ENCODE assay signal across 8 mouse cellular contexts in genomic region chr8:70501820-70502529, GRCm38 (mm10). TPM values are rescaled to one million over a fixed set of nuclear protein-coding genes. Genes with fewer than 3 reads are reported as not detected.
A peak's percentile ranks its signal among the peaks of the same experiment; 100 is the strongest.
DNase-seq lines count a peak whose midpoint lies in the region; ATAC-seq and TF ChIP-seq lines count a peak whose summit lies in the region.

No protein-coding gene starts in this region.

- H3K9me3 ChIP-seq in midbrain, postnatal 0 days (ENCODE audit: low read length): no peaks in the 10 kb centered on the region
- no peaks in the 10 kb centered on the region for H3K9me3 ChIP-seq in midbrain, embryonic 16.5 days (replicated peaks; ENCODE audit: control insufficient read depth, low read length, poor library complexity, severe bottlenecking)
- no peaks in the 10 kb centered on the region for H3K9me3 ChIP-seq in hindbrain, embryonic 15.5 days
- H3K9me3 ChIP-seq in stomach, embryonic 14.5 days (ENCODE audit: control insufficient read depth, low read depth, low read length): no peaks in the 10 kb centered on the region

- 0 out of 2 replicates have a peak, but pooled peaks cover 5% of the 10 kb centered on the region for H3K36me3 ChIP-seq in midbrain, postnatal 0 days (ENCODE audit: insufficient read depth, low read length)
- H3K36me3 ChIP-seq in midbrain, embryonic 16.5 days (ENCODE audit: control insufficient read depth, insufficient read depth, low read length): peaks cover 7% of the 10 kb centered on the region; the same call in 1 of the 2 replicates
- no peaks in the 10 kb centered on the region for H3K36me3 ChIP-seq in hindbrain, embryonic 15.5 days
- H3K36me3 ChIP-seq in stomach, embryonic 14.5 days (ENCODE audit: control insufficient read depth, insufficient read depth, low read length): no peaks in the 10 kb centered on the region

- no peak for TF ChIP-seq POLR2A in cerebellum, adult 2 months (IDR thresholded peaks at IDR 0.05; ENCODE audit: borderline replicate concordance, insufficient read depth, low read length)

- peaks cover 22% of the 10 kb centered on the region for H3K4me1 ChIP-seq in cerebellum, adult 2 months (ENCODE audit: control insufficient read depth, insufficient read depth, low read length)
- H3K4me1 ChIP-seq in midbrain, postnatal 0 days (ENCODE audit: insufficient read depth, low read length): no peaks in the 10 kb centered on the region
- peaks cover 23% of the 10 kb centered on the region for H3K4me1 ChIP-seq in midbrain, embryonic 16.5 days (ENCODE audit: control insufficient read depth, insufficient read depth, low read length)
- H3K4me1 ChIP-seq in hindbrain, embryonic 15.5 days (replicated peaks): peaks cover 50% of the 10 kb centered on the region
- peaks cover 18% of the 10 kb centered on the region; the same call in 1 of the 2 replicates for H3K4me1 ChIP-seq in stomach, embryonic 14.5 days (ENCODE audit: control insufficient read depth, insufficient read depth, low read length)

- H3K27me3 ChIP-seq in cerebellum, adult 2 months (ENCODE audit: control insufficient read depth, insufficient read depth, low read length): no peaks in the 10 kb centered on the region
- peaks cover 50% of the 10 kb centered on the region for H3K27me3 ChIP-seq in midbrain, postnatal 0 days (ENCODE audit: insufficient read depth, low read length)
- peaks cover 68% of the 10 kb centered on the region for H3K27me3 ChIP-seq in midbrain, embryonic 16.5 days (ENCODE audit: control insufficient read depth, insufficient read depth, low read depth, low read length)
- peaks cover 67% of the 10 kb centered on the region for H3K27me3 ChIP-seq in hindbrain, embryonic 15.5 days
- H3K27me3 ChIP-seq in stomach, embryonic 14.5 days (ENCODE audit: control insufficient read depth, insufficient read depth, low read length): peaks cover 42% of the 10 kb centered on the region

- no peak overlapping the region for H3K4me2 ChIP-seq in midbrain, postnatal 0 days (ENCODE audit: low read depth, low read length, poor library complexity, severe bottlenecking)
- H3K4me2 ChIP-seq in midbrain, embryonic 16.5 days (ENCODE audit: low read length): no peak overlapping the region
- 0 out of 2 replicates have a peak overlapping the region, but pooled peaks have one; percentile 0 for H3K4me2 ChIP-seq in hindbrain, embryonic 15.5 days
- 0 out of 2 replicates have a peak overlapping the region, but pooled peaks have one; percentile 13 for H3K4me2 ChIP-seq in stomach, embryonic 14.5 days (replicated peaks; ENCODE audit: low read depth, low read length)

- DNase-seq in cerebellum, adult 2 months: peak; percentile 60 to 61
- no peak for DNase-seq in cerebellum, adult 11 months
- peak; percentile 22 for DNase-seq in midbrain, postnatal 0 days (ENCODE audit: low spot score)
- no peak for DNase-seq in left cerebral cortex, adult 2 months (ENCODE audit: extremely low spot score in 1 of 2, low spot score in 2 of 2)
- DNase-seq in spleen, adult 12 weeks (ENCODE audit: low spot score): no peak

- H3K4me3 ChIP-seq in cerebellum, adult 2 months (replicated peaks; ENCODE audit: insufficient read depth, low read depth, low read length): no peak overlapping the region
- H3K4me3 ChIP-seq in midbrain, postnatal 0 days (ENCODE audit: low read depth, low read length): no peak overlapping the region
- H3K4me3 ChIP-seq in midbrain, embryonic 16.5 days (ENCODE audit: low read depth, low read length): no peak overlapping the region
- no peak overlapping the region for H3K4me3 ChIP-seq in hindbrain, embryonic 15.5 days
- H3K4me3 ChIP-seq in stomach, embryonic 14.5 days (ENCODE audit: low read depth, low read length): 0 out of 2 replicates have a peak overlapping the region, but pooled peaks have one; percentile 12
- no peak overlapping the region for H3K4me3 ChIP-seq in left cerebral cortex, adult 2 months

- H3K9ac ChIP-seq in midbrain, postnatal 0 days (replicated peaks; ENCODE audit: low read length, poor library complexity, severe bottlenecking): no peak overlapping the region
- no peak overlapping the region for H3K9ac ChIP-seq in midbrain, embryonic 16.5 days (ENCODE audit: low read depth, low read length)
- H3K9ac ChIP-seq in hindbrain, embryonic 15.5 days: 0 out of 2 replicates have a peak overlapping the region, but pooled peaks have one; percentile 3
- no peak overlapping the region for H3K9ac ChIP-seq in stomach, embryonic 14.5 days (replicated peaks; ENCODE audit: low read depth, low read length)

- WGBS in cerebellum, adult 2 months: 18% methylated on average over 23 of the region's 23 CpGs
- 19% methylated on average over 23 of the region's 23 CpGs for WGBS in midbrain, postnatal 0 days
- 9% methylated on average over 23 of the region's 23 CpGs for WGBS in midbrain, embryonic 16.5 days
- WGBS in hindbrain, embryonic 15.5 days: 13% methylated on average over 23 of the region's 23 CpGs
- 13% methylated on average over 23 of the region's 23 CpGs for WGBS in stomach, embryonic 14.5 days

- intact Hi-C loops in left cerebral cortex, adult 2 months (cut with DNase I): loop anchor here (5.0 to 10.0 kb wide), 2 partner anchors 55 to 147 kb away; partner anchors contain the start of gene Upf1

- TF ChIP-seq CTCF in cerebellum, adult 2 months (IDR thresholded peaks at IDR 0.05; ENCODE audit: borderline replicate concordance, insufficient read depth, low read depth, low read length): no peak
- no peak for TF ChIP-seq CTCF in midbrain, postnatal 0 days (IDR thresholded peaks at IDR 0.05)
- no peak for TF ChIP-seq CTCF in left cerebral cortex, adult 2 months (IDR thresholded peaks at IDR 0.05)

- no peak overlapping the region for H3K27ac ChIP-seq in cerebellum, adult 2 months (ENCODE audit: insufficient read depth, low read length)
- no peak overlapping the region for H3K27ac ChIP-seq in midbrain, postnatal 0 days (ENCODE audit: low read depth, low read length)
- no peak overlapping the region for H3K27ac ChIP-seq in midbrain, embryonic 16.5 days (ENCODE audit: low read length)
- no peak overlapping the region for H3K27ac ChIP-seq in hindbrain, embryonic 15.5 days (replicated peaks)
- H3K27ac ChIP-seq in stomach, embryonic 14.5 days (ENCODE audit: low read length): no peak overlapping the region
- no peak overlapping the region for H3K27ac ChIP-seq in left cerebral cortex, adult 2 months

- ATAC-seq in midbrain, postnatal 0 days (ENCODE audit: low FRiP score): no peak
- no peak for ATAC-seq in midbrain, embryonic 16.5 days
- ATAC-seq in hindbrain, embryonic 15.5 days (ENCODE audit: low FRiP score, low read depth): no peak
- no peak for ATAC-seq in stomach, embryonic 14.5 days (ENCODE audit: insufficient number of reproducible peaks, insufficient read depth, low FRiP score, low read depth)

RNA-seq across cellular contexts. Expression of gene Rex1bd, which starts 4.6 kb away (rescaled TPM):
- 184 and 189 TPM in 2 replicates for polyA plus RNA-seq in cerebellum, adult 2 months (2012; rRNA removed)
- 118 and 121 TPM in 2 replicates for total RNA-seq in midbrain, postnatal 0 days (2014; rRNA removed)
- polyA plus RNA-seq in midbrain, postnatal 0 days (2015; fragmentation: Nextera tagmentation; extraction: Ambion mirVana): 198 and 212 TPM in 2 replicates
- 163 and 185 TPM in 2 replicates for polyA plus RNA-seq in midbrain, embryonic 16.5 days (2015; fragmentation: Nextera tagmentation; extraction: Ambion mirVana)
- polyA plus RNA-seq in hindbrain, embryonic 15.5 days (2015; fragmentation: Nextera tagmentation; extraction: Ambion mirVana): 161 and 177 TPM in 2 replicates
- polyA plus RNA-seq in stomach, embryonic 14.5 days (2014; fragmentation: Nextera tagmentation; extraction: Ambion mirVana): 132 and 149 TPM in 2 replicates
- total RNA-seq in left cerebral cortex, adult 2 months (2021): 100 to 1,000 TPM; 108 to 110 TPM

RNA-seq across cellular contexts. Expression of gene Uba52, which starts 8.6 kb away (rescaled TPM):
- polyA plus RNA-seq in cerebellum, adult 2 months (2012; rRNA removed): 920 and 977 TPM in 2 replicates
- total RNA-seq in midbrain, postnatal 0 days (2014; rRNA removed): 357 and 402 TPM in 2 replicates
- polyA plus RNA-seq in midbrain, postnatal 0 days (2015; fragmentation: Nextera tagmentation; extraction: Ambion mirVana): 721 and 736 TPM in 2 replicates
- 584 and 621 TPM in 2 replicates for polyA plus RNA-seq in midbrain, embryonic 16.5 days (2015; fragmentation: Nextera tagmentation; extraction: Ambion mirVana)
- 652 and 684 TPM in 2 replicates for polyA plus RNA-seq in hindbrain, embryonic 15.5 days (2015; fragmentation: Nextera tagmentation; extraction: Ambion mirVana)
- polyA plus RNA-seq in stomach, embryonic 14.5 days (2014; fragmentation: Nextera tagmentation; extraction: Ambion mirVana): 1,056 and 1,119 TPM in 2 replicates
- 100 to 1,000 TPM; 788 to 861 TPM for total RNA-seq in left cerebral cortex, adult 2 months (2021)

RNA-seq across cellular contexts. Expression of gene Crlf1, which starts 9.0 kb away (rescaled TPM):
- 3.8 and 4.0 TPM in 2 replicates for polyA plus RNA-seq in cerebellum, adult 2 months (2012; rRNA removed)
- total RNA-seq in midbrain, postnatal 0 days (2014; rRNA removed): 4.1 and 4.3 TPM in 2 replicates
- polyA plus RNA-seq in midbrain, postnatal 0 days (2015; fragmentation: Nextera tagmentation; extraction: Ambion mirVana): 9.4 and 10.9 TPM in 2 replicates
- 3.6 and 6.3 TPM in 2 replicates for polyA plus RNA-seq in midbrain, embryonic 16.5 days (2015; fragmentation: Nextera tagmentation; extraction: Ambion mirVana)
- polyA plus RNA-seq in hindbrain, embryonic 15.5 days (2015; fragmentation: Nextera tagmentation; extraction: Ambion mirVana): 7.0 and 8.6 TPM in 2 replicates
- 1.6 and 1.8 TPM in 2 replicates for polyA plus RNA-seq in stomach, embryonic 14.5 days (2014; fragmentation: Nextera tagmentation; extraction: Ambion mirVana)
- 1 to 10 TPM; 2.6 to 3.0 TPM for total RNA-seq in left cerebral cortex, adult 2 months (2021)

RNA-seq across cellular contexts. Expression of gene Tmem59l, which starts 14.8 kb away (rescaled TPM):
- 524 and 552 TPM in 2 replicates for polyA plus RNA-seq in cerebellum, adult 2 months (2012; rRNA removed)
- 168 and 206 TPM in 2 replicates for total RNA-seq in midbrain, postnatal 0 days (2014; rRNA removed)
- polyA plus RNA-seq in midbrain, postnatal 0 days (2015; fragmentation: Nextera tagmentation; extraction: Ambion mirVana): 203 and 226 TPM in 2 replicates
- polyA plus RNA-seq in midbrain, embryonic 16.5 days (2015; fragmentation: Nextera tagmentation; extraction: Ambion mirVana): 121 and 151 TPM in 2 replicates
- polyA plus RNA-seq in hindbrain, embryonic 15.5 days (2015; fragmentation: Nextera tagmentation; extraction: Ambion mirVana): 133 and 145 TPM in 2 replicates
- polyA plus RNA-seq in stomach, embryonic 14.5 days (2014; fragmentation: Nextera tagmentation; extraction: Ambion mirVana): 4.8 and 6.4 TPM in 2 replicates
- total RNA-seq in left cerebral cortex, adult 2 months (2021): 100 to 1,000 TPM; 295 to 302 TPM

RNA-seq across cellular contexts. Expression of gene Klhl26, which starts 25.2 kb away (rescaled TPM):
- 62.4 and 68.5 TPM in 2 replicates for polyA plus RNA-seq in cerebellum, adult 2 months (2012; rRNA removed)
- total RNA-seq in midbrain, postnatal 0 days (2014; rRNA removed): 48.9 and 51.0 TPM in 2 replicates
- polyA plus RNA-seq in midbrain, postnatal 0 days (2015; fragmentation: Nextera tagmentation; extraction: Ambion mirVana): 39.4 TPM in 2 replicates
- polyA plus RNA-seq in midbrain, embryonic 16.5 days (2015; fragmentation: Nextera tagmentation; extraction: Ambion mirVana): 31.0 and 32.4 TPM in 2 replicates
- polyA plus RNA-seq in hindbrain, embryonic 15.5 days (2015; fragmentation: Nextera tagmentation; extraction: Ambion mirVana): 29.5 and 33.6 TPM in 2 replicates
- polyA plus RNA-seq in stomach, embryonic 14.5 days (2014; fragmentation: Nextera tagmentation; extraction: Ambion mirVana): 20.9 and 22.1 TPM in 2 replicates
- total RNA-seq in left cerebral cortex, adult 2 months (2021): 10 to 100 TPM; 43.7 to 44.4 TPM

Comparison
In these comparisons a context has a peak if more than half of its experiments do, and no peak if none do; other contexts are left out.
1. DNase-seq: peak in cerebellum, adult 2 months (2 of 2) and midbrain, postnatal 0 days (single experiment); none in cerebellum, adult 11 months (single experiment), left cerebral cortex, adult 2 months (0 of 2) and spleen, adult 12 weeks (single experiment).
2. H3K4me2 ChIP-seq: peak in hindbrain, embryonic 15.5 days (single experiment) and stomach, embryonic 14.5 days (single experiment); none in midbrain, postnatal 0 days (single experiment) and midbrain, embryonic 16.5 days (single experiment).